Comparison of ENCODE assay signal across 8 mouse cellular contexts in the genomic region with DNA sequence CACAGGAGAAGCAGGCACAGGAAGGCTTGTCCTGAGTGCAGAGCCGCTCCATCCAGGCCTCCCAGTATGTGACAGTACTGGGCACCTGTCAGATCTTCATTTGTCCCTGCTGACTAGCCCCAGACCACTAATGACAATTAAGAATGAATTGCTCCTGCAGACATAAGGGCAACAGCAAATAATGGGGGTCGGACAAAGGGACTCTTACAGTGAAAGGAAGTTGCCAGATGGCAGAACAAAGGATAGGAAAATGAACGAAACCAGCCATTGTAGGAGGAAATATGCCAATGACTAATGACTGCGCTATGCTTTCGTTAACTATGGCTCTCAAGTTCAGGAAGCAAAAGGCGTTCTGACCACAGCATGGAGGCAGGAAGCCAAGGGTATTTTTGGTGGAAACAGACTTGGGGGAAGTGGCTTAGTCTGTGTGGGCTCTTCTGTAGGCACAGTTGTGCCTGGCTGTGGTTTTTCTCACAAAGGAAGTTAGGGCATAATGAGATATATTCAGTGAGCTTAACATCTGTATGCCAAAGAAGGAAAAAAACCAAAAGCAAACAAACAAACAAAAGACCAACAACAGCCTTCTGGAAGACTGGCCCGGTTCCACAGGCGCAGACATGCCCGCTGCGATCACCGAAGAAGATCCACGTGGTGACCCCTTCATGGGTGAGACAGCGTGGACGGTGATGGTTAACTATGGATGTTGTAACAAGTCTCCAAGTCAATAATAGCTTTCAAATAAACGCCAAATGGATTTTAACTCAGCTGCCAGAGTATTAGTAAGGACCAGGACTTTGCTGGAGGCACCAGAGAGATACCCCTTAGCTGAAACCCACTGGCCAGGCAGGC. TPM values are rescaled to one million over a fixed set of nuclear protein-coding genes. Genes with fewer than 3 reads are reported as not detected.
DNase-seq lines count a peak whose midpoint lies in the region; ATAC-seq and TF ChIP-seq lines count a peak whose summit lies in the region.

No protein-coding gene starts in this region.

- POLR2A ChIA-PET in Patski (lab: Charles Lee): interaction anchor here (1.5 kb wide), 1 partner anchor 8 kb away, joined by 6 read pairs; no protein-coding TSS in a partner anchor

- H3K4me2 ChIP-seq in forebrain, embryonic 15.5 days (replicated peaks): no peak overlapping the region
- H3K4me2 ChIP-seq in intestine, embryonic 14.5 days (ENCODE audit: low read length): no peak overlapping the region
- peak overlapping the region; percentile 21; the same call in 1 of the 2 replicates for H3K4me2 ChIP-seq in lung, embryonic 15.5 days
- H3K4me2 ChIP-seq in neural tube, embryonic 13.5 days: no peak overlapping the region

- H3K79me2 ChIP-seq in C2C12 (ENCODE audit: control insufficient read depth, insufficient read depth): peaks cover 12% of the 10 kb centered on the region

- H3K79me3 ChIP-seq in C2C12 (ENCODE audit: low read depth): no peaks in the 10 kb centered on the region

- H3K27me3 ChIP-seq in C2C12 (ENCODE audit: control insufficient read depth, insufficient read depth, insufficient read length) (no peaks in the 10 kb centered on the region), Patski (no peaks in the 10 kb centered on the region)
- H3K27me3 ChIP-seq in forebrain, embryonic 15.5 days: no peaks in the 10 kb centered on the region
- no peaks in the 10 kb centered on the region for H3K27me3 ChIP-seq in intestine, embryonic 14.5 days (replicated peaks; ENCODE audit: control insufficient read depth, insufficient read depth, low read length)
- no peaks in the 10 kb centered on the region for H3K27me3 ChIP-seq in lung, embryonic 15.5 days
- H3K27me3 ChIP-seq in neural tube, embryonic 13.5 days: no peaks in the 10 kb centered on the region

- ATAC-seq in Patski: peak; percentile 73
- peak; percentile 60 for ATAC-seq in forebrain, embryonic 15.5 days (replicated peaks)
- ATAC-seq in intestine, embryonic 14.5 days (replicated peaks; ENCODE audit: low FRiP score, low TSS enrichment, low read depth): no peak
- peak; percentile 44; the same call in 1 of the 2 replicates for ATAC-seq in lung, embryonic 15.5 days (ENCODE audit: borderline replicate concordance, extremely low read depth, low FRiP score, low TSS enrichment)
- ATAC-seq in neural tube, embryonic 13.5 days (ENCODE audit: low read depth): peak; percentile 37; the same call in 1 of the 2 replicates

- in situ Hi-C loops in Patski (cut with MboI; ENCODE audit: low pct_unique_long_range_greater_than_20kb): no loop called here

- peak overlapping the region; percentile 70 for H3ac ChIP-seq in C2C12 (ENCODE audit: control insufficient read depth, insufficient read length, low read depth)

- H3K36me3 ChIP-seq in C2C12 (ENCODE audit: control insufficient read depth, insufficient read depth): peaks cover 7% of the 10 kb centered on the region
- H3K36me3 ChIP-seq in forebrain, embryonic 15.5 days: peaks cover 3% of the 10 kb centered on the region; the same call in 1 of the 2 replicates
- H3K36me3 ChIP-seq in intestine, embryonic 14.5 days (ENCODE audit: control insufficient read depth, insufficient read depth, low read length): peaks cover 10% of the 10 kb centered on the region
- peaks cover 10% of the 10 kb centered on the region for H3K36me3 ChIP-seq in lung, embryonic 15.5 days
- peaks cover 7% of the 10 kb centered on the region; the same call in 1 of the 2 replicates for H3K36me3 ChIP-seq in neural tube, embryonic 13.5 days

- WGBS in forebrain, embryonic 15.5 days: 45% methylated on average over 15 of the region's 15 CpGs
- 77% methylated on average over 15 of the region's 15 CpGs for WGBS in intestine, embryonic 14.5 days
- WGBS in lung, embryonic 15.5 days: 71% methylated on average over 15 of the region's 15 CpGs
- 60% methylated on average over 15 of the region's 15 CpGs for WGBS in neural tube, embryonic 13.5 days

- H3K4me3 ChIP-seq in C2C12 (ENCODE audit: insufficient read depth, poor library complexity, severe bottlenecking): no peak overlapping the region
- H3K4me3 ChIP-seq in forebrain, embryonic 15.5 days: no peak overlapping the region
- no peak overlapping the region for H3K4me3 ChIP-seq in intestine, embryonic 14.5 days (ENCODE audit: low read depth, low read length)
- H3K4me3 ChIP-seq in lung, embryonic 15.5 days: no peak overlapping the region
- no peak overlapping the region for H3K4me3 ChIP-seq in neural tube, embryonic 13.5 days

- no peaks in the 10 kb centered on the region for H3K9me3 ChIP-seq in forebrain, embryonic 15.5 days
- no peaks in the 10 kb centered on the region for H3K9me3 ChIP-seq in intestine, embryonic 14.5 days (ENCODE audit: control insufficient read depth, low read length)
- H3K9me3 ChIP-seq in lung, embryonic 15.5 days: no peaks in the 10 kb centered on the region
- no peaks in the 10 kb centered on the region for H3K9me3 ChIP-seq in neural tube, embryonic 13.5 days

- H3K9ac ChIP-seq in forebrain, embryonic 15.5 days (replicated peaks): no peak overlapping the region
- no peak overlapping the region for H3K9ac ChIP-seq in intestine, embryonic 14.5 days (ENCODE audit: low read length)
- no peak overlapping the region for H3K9ac ChIP-seq in lung, embryonic 15.5 days
- peak overlapping the region; percentile 51; the same call in 1 of the 2 replicates for H3K9ac ChIP-seq in neural tube, embryonic 13.5 days

- TF ChIP-seq CTCF in C2C12 (IDR thresholded peaks at IDR 0.05; ENCODE audit: control insufficient read depth, insufficient read depth, insufficient read length) (no peak), Patski (IDR thresholded peaks at IDR 0.05) (no peak)

- peak overlapping the region; percentile 66 for H3K27ac ChIP-seq in forebrain, embryonic 15.5 days (replicated peaks)
- H3K27ac ChIP-seq in intestine, embryonic 14.5 days (ENCODE audit: low read depth): peak overlapping the region; percentile 72
- H3K27ac ChIP-seq in lung, embryonic 15.5 days: peak overlapping the region; percentile 78
- peak overlapping the region; percentile 59 for H3K27ac ChIP-seq in neural tube, embryonic 13.5 days (replicated peaks)

- peak; percentile 87 for DNase-seq in Patski (ENCODE audit: low read depth, low spot score)
- no peak for DNase-seq in intestine, embryonic 14.5 days (ENCODE audit: low spot score)
- DNase-seq in right cerebral cortex, postnatal 36 days (ENCODE audit: low spot score in 2 of 2): no peak
- no peak for DNase-seq in right cerebral cortex, adult 18-20 months

- H3K4me1 ChIP-seq in forebrain, embryonic 15.5 days: peaks cover 21% of the 10 kb centered on the region
- peaks cover 22% of the 10 kb centered on the region for H3K4me1 ChIP-seq in intestine, embryonic 14.5 days (replicated peaks; ENCODE audit: control insufficient read depth, insufficient read depth, low read length)
- peaks cover 20% of the 10 kb centered on the region for H3K4me1 ChIP-seq in lung, embryonic 15.5 days
- peaks cover 37% of the 10 kb centered on the region for H3K4me1 ChIP-seq in neural tube, embryonic 13.5 days (replicated peaks)

- CTCF ChIA-PET in Patski (lab: Charles Lee): interaction anchor here (0.9 to 2.3 kb wide), 3 partner anchors 8 to 150 kb away, joined by 3 to 4 read pairs (median 3); no protein-coding TSS in a partner anchor

TF ChIP-seq in C2C12, 6 proteins besides CTCF, POLR2A, EP300 and RAD21:
- TF ChIP-seq CEBPB (IDR thresholded peaks at IDR 0.05; ENCODE audit: low read depth) (no peak), MYOD1 (IDR thresholded peaks at IDR 0.05; ENCODE audit: control insufficient read depth, insufficient read length, low read depth) (peak; percentile 66), MYOG (IDR thresholded peaks at IDR 0.05; ENCODE audit: control insufficient read depth, extremely low read depth, insufficient read length) (no peak), USF1 (IDR thresholded peaks at IDR 0.05; ENCODE audit: low read depth) (no peak), MAX (IDR thresholded peaks at IDR 0.05) (peak; percentile 45), FOSL1 (IDR thresholded peaks at IDR 0.05; ENCODE audit: insufficient read depth, low read length, poor library complexity, severe bottlenecking) (peak; percentile 64)

RNA-seq across cellular contexts. Expression of gene Hacl1, which starts 28.8 kb away (rescaled TPM):
- polyA plus RNA-seq in C2C12 (2012; fragmentation: generic; extraction: Trizol): 1.4 TPM
- polyA plus RNA-seq in Patski (2021): 27.5 TPM
- 5.9 and 9.3 TPM in 2 replicates for polyA plus RNA-seq in forebrain, embryonic 15.5 days (2015; fragmentation: Nextera tagmentation; extraction: Ambion mirVana)
- polyA plus RNA-seq in intestine, embryonic 14.5 days (2014; fragmentation: Nextera tagmentation; extraction: Ambion mirVana): 10.4 and 13.5 TPM in 2 replicates
- 9.9 and 10.9 TPM in 2 replicates for polyA plus RNA-seq in lung, embryonic 15.5 days (2015; fragmentation: Nextera tagmentation; extraction: Ambion mirVana)
- 8.8 and 9.9 TPM in 2 replicates for polyA plus RNA-seq in neural tube, embryonic 13.5 days (2015; fragmentation: Nextera tagmentation; extraction: Ambion mirVana)

RNA-seq across cellular contexts. Expression of gene Btd, which starts 29.0 kb away (rescaled TPM):
- polyA plus RNA-seq in C2C12 (2012; fragmentation: generic; extraction: Trizol) (16.7 TPM), Patski (2021) (42.7 TPM)
- 15.1 and 16.6 TPM in 2 replicates for polyA plus RNA-seq in forebrain, embryonic 15.5 days (2015; fragmentation: Nextera tagmentation; extraction: Ambion mirVana)
- 21.9 and 28.8 TPM in 2 replicates for polyA plus RNA-seq in intestine, embryonic 14.5 days (2014; fragmentation: Nextera tagmentation; extraction: Ambion mirVana)
- 26.0 and 28.3 TPM in 2 replicates for polyA plus RNA-seq in lung, embryonic 15.5 days (2015; fragmentation: Nextera tagmentation; extraction: Ambion mirVana)
- 16.9 and 17.8 TPM in 2 replicates for polyA plus RNA-seq in neural tube, embryonic 13.5 days (2015; fragmentation: Nextera tagmentation; extraction: Ambion mirVana)

RNA-seq across cellular contexts. Expression of gene Gm49387, which starts 29.2 kb away (rescaled TPM):
- not detected for polyA plus RNA-seq in C2C12 (2012; fragmentation: generic; extraction: Trizol)
- 5.8 TPM for polyA plus RNA-seq in Patski (2021)
- polyA plus RNA-seq in forebrain, embryonic 15.5 days (2015; fragmentation: Nextera tagmentation; extraction: Ambion mirVana): 0.37 and 0.78 TPM in 2 replicates
- 0.78 and 2.3 TPM in 2 replicates for polyA plus RNA-seq in intestine, embryonic 14.5 days (2014; fragmentation: Nextera tagmentation; extraction: Ambion mirVana)
- polyA plus RNA-seq in lung, embryonic 15.5 days (2015; fragmentation: Nextera tagmentation; extraction: Ambion mirVana): 2.5 and 2.8 TPM in 2 replicates
- polyA plus RNA-seq in neural tube, embryonic 13.5 days (2015; fragmentation: Nextera tagmentation; extraction: Ambion mirVana): 0.73 TPM in 1 of 2 replicates, not detected in the other
